Mouse (Mus musculus): ENCODE data around the gene Olfr13. TPM values are rescaled to one million over a fixed set of nuclear protein-coding genes. Genes with fewer than 3 reads are reported as not detected.
"Not testable (repeated sequence)": the region's sequence is repeated elsewhere in the genome, so short reads cannot be mapped to it uniquely, and the experiment has no call there.

Olfr13 gene
- not detected in 2 replicates for polyA plus RNA-seq (2014; fragmentation: Nextera tagmentation; extraction: Ambion mirVana)

DNA sequence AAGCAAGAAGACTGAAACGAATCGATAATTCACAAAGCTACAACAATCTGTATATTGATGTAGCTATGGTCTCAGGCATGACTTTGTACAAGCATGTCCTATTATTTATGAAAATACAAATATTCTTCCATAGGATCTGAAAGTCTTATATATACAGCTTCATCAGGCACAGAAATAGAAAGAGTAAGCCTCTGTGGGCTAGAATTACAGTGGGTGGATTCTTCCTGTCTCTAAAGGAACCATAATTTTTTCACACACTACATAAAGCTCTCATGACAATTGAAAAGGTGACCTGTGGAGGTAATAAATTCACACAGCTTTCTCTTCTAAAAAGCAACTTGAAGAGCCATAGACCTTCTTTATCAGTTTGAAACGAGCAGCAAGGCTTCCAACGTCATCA, at the start of gene Olfr13:
Gene Olfr13, plus strand, starts transcription at position 301 of the 400 bp plus-strand sequence.
- H3K9ac ChIP-seq (ENCODE audit: low read length), result no peak within 1 kb of the TSS
- H3K27ac ChIP-seq (replicated peaks; ENCODE audit: low read depth, low read length), result no peak within 1 kb of the TSS
- DNase-seq (ENCODE audit: low spot score), result no peak
- H3K4me2 ChIP-seq (ENCODE audit: low read depth, severe bottlenecking), result no peak within 1 kb of the TSS
- H3K4me3 ChIP-seq (ENCODE audit: low read depth, low read length), result no peak within 1 kb of the TSS
- ATAC-seq (ENCODE audit: insufficient number of reproducible peaks, low FRiP score, low TSS enrichment, low read depth), result no peak
- no peaks in the 10 kb centered on the region for H3K9me3 ChIP-seq (ENCODE audit: control insufficient read depth, low read length)
- no peaks in the 10 kb centered on the region for H3K4me1 ChIP-seq (ENCODE audit: control insufficient read depth, insufficient read depth, low read length)
- H3K36me3 ChIP-seq (ENCODE audit: control insufficient read depth, insufficient read depth, low read length), result no peaks in the 10 kb centered on the region
- 76% methylated on average over 4 of the region's 4 CpGs for WGBS
- H3K27me3 ChIP-seq (ENCODE audit: control insufficient read depth, insufficient read depth, low read length), result no peaks in the 10 kb centered on the region

- H3K4me1 ChIP-seq (ENCODE audit: control insufficient read depth, insufficient read depth, low read length); H3K9me3 ChIP-seq (ENCODE audit: control insufficient read depth, low read length); H3K27ac ChIP-seq (replicated peaks; ENCODE audit: low read depth, low read length); DNase-seq (ENCODE audit: low spot score); H3K4me2 ChIP-seq (ENCODE audit: low read depth, severe bottlenecking); H3K9ac ChIP-seq (ENCODE audit: low read length); H3K27me3 ChIP-seq (ENCODE audit: control insufficient read depth, insufficient read depth, low read length); H3K36me3 ChIP-seq (ENCODE audit: control insufficient read depth, insufficient read depth, low read length); ATAC-seq (ENCODE audit: insufficient number of reproducible peaks, low FRiP score, low TSS enrichment, low read depth); H3K4me3 ChIP-seq (ENCODE audit: low read depth, low read length): not testable (repeated sequence)
- WGBS, result 84% methylated on average over 2 of the region's 2 CpGs
These were observed 25.7 kb upstream of the Olfr13 start, which contains the start of gene Olfr237-ps1 for GRCm38 (mm10) chr6:43146267-43146666. Olfr237-ps1 (plus strand) TSS chr6:43146567.

DNA sequence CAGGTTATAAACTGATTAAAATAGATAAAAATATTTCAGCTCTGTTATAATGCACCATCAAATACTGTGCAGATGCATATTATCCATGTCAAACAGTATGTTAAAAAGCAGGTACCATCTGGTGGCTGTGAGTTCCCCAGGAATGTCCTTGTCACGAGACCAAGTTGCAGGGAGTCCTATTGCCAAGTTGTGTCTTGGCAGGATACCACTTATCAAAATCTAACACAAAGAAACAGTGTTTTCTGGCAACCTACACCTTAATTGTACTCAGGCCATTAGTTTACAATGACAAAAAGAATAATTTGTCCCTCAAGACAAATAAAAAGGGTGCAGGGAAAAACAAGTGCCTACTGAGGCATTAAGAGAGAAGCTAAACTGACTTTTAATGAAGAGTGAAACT, 12.4 kb upstream of the Olfr13 start:
- no peak overlapping the region for H3K4me3 ChIP-seq (ENCODE audit: low read depth, low read length)
- H3K27ac ChIP-seq (replicated peaks; ENCODE audit: low read depth, low read length), result no peak overlapping the region
- 63% methylated on average over 1 of the region's 1 CpGs for WGBS
- H3K36me3 ChIP-seq (ENCODE audit: control insufficient read depth, insufficient read depth, low read length), result no peaks in the 10 kb centered on the region
- no peaks in the 10 kb centered on the region for H3K27me3 ChIP-seq (ENCODE audit: control insufficient read depth, insufficient read depth, low read length)
- H3K9ac ChIP-seq (ENCODE audit: low read length), result no peak overlapping the region
- H3K4me2 ChIP-seq (ENCODE audit: low read depth, severe bottlenecking), result no peak overlapping the region
- H3K4me1 ChIP-seq (ENCODE audit: control insufficient read depth, insufficient read depth, low read length), result no peaks in the 10 kb centered on the region
- DNase-seq (ENCODE audit: low spot score) (no peak), ATAC-seq (ENCODE audit: insufficient number of reproducible peaks, low FRiP score, low TSS enrichment, low read depth) (no peak)
- no peaks in the 10 kb centered on the region for H3K9me3 ChIP-seq (ENCODE audit: control insufficient read depth, low read length)

GRCm38 (mm10) chr6:43162982-43163381, 9.0 kb upstream of the Olfr13 start, which contains the start of gene Olfr437:
Olfr437 (plus strand) TSS chr6:43163282.
- no peak for ATAC-seq (ENCODE audit: insufficient number of reproducible peaks, low FRiP score, low TSS enrichment, low read depth)
- Histone ChIP-seq H3K9me3 (ENCODE audit: control insufficient read depth, low read length) (no peaks in the 10 kb centered on the region), H3K4me1 (ENCODE audit: control insufficient read depth, insufficient read depth, low read length) (no peaks in the 10 kb centered on the region), H3K9ac (ENCODE audit: low read length) (no peak within 1 kb of the TSS), H3K36me3 (ENCODE audit: control insufficient read depth, insufficient read depth, low read length) (no peaks in the 10 kb centered on the region), H3K27me3 (ENCODE audit: control insufficient read depth, insufficient read depth, low read length) (no peaks in the 10 kb centered on the region), H3K27ac (replicated peaks; ENCODE audit: low read depth, low read length) (no peak within 1 kb of the TSS), H3K4me2 (ENCODE audit: low read depth, severe bottlenecking) (no peak within 1 kb of the TSS), H3K4me3 (ENCODE audit: low read depth, low read length) (no peak within 1 kb of the TSS)
- 72% methylated on average over 3 of the region's 3 CpGs for WGBS
- DNase-seq (ENCODE audit: low spot score), result no peak

- Histone ChIP-seq H3K4me1 (ENCODE audit: control insufficient read depth, insufficient read depth, low read length) (no peaks in the 10 kb centered on the region), H3K9me3 (ENCODE audit: control insufficient read depth, low read length) (no peaks in the 10 kb centered on the region), H3K27ac (replicated peaks; ENCODE audit: low read depth, low read length) (no peak overlapping the region), H3K36me3 (ENCODE audit: control insufficient read depth, insufficient read depth, low read length) (no peaks in the 10 kb centered on the region), H3K27me3 (ENCODE audit: control insufficient read depth, insufficient read depth, low read length) (no peaks in the 10 kb centered on the region), H3K9ac (ENCODE audit: low read length) (no peak overlapping the region), H3K4me3 (ENCODE audit: low read depth, low read length) (no peak overlapping the region), H3K4me2 (ENCODE audit: low read depth, severe bottlenecking) (no peak overlapping the region)
- WGBS, result 89% methylated on average over 4 of the region's 4 CpGs
- no peak for ATAC-seq (ENCODE audit: insufficient number of reproducible peaks, low FRiP score, low TSS enrichment, low read depth)
- DNase-seq (ENCODE audit: low spot score), result no peak
These were observed 4.7 kb upstream of the Olfr13 start for GRCm38 (mm10) chr6:43167246-43167645.

- Histone ChIP-seq H3K27me3 (ENCODE audit: control insufficient read depth, insufficient read depth, low read length) (no peaks in the 10 kb centered on the region), H3K9me3 (ENCODE audit: control insufficient read depth, low read length) (no peaks in the 10 kb centered on the region), H3K4me1 (ENCODE audit: control insufficient read depth, insufficient read depth, low read length) (no peaks in the 10 kb centered on the region), H3K4me2 (ENCODE audit: low read depth, severe bottlenecking) (no peak overlapping the region), H3K36me3 (ENCODE audit: control insufficient read depth, insufficient read depth, low read length) (no peaks in the 10 kb centered on the region), H3K4me3 (ENCODE audit: low read depth, low read length) (no peak overlapping the region), H3K9ac (ENCODE audit: low read length) (no peak overlapping the region), H3K27ac (replicated peaks; ENCODE audit: low read depth, low read length) (no peak overlapping the region)
- DNase-seq (ENCODE audit: low spot score) (no peak), ATAC-seq (ENCODE audit: insufficient number of reproducible peaks, low FRiP score, low TSS enrichment, low read depth) (no peak)
- 68% methylated on average over 1 of the region's 1 CpGs for WGBS
These were observed 6.2 kb downstream of the Olfr13 start for GRCm38 (mm10) chr6:43178129-43178528.

- no peaks in the 10 kb centered on the region for H3K27me3 ChIP-seq (ENCODE audit: control insufficient read depth, insufficient read depth, low read length)
- H3K27ac ChIP-seq (replicated peaks; ENCODE audit: low read depth, low read length), result no peak overlapping the region
- WGBS, result 82% methylated on average over 6 of the region's 6 CpGs
- no peaks in the 10 kb centered on the region for H3K36me3 ChIP-seq (ENCODE audit: control insufficient read depth, insufficient read depth, low read length)
- no peaks in the 10 kb centered on the region for H3K9me3 ChIP-seq (ENCODE audit: control insufficient read depth, low read length)
- DNase-seq (ENCODE audit: low spot score) (no peak), ATAC-seq (ENCODE audit: insufficient number of reproducible peaks, low FRiP score, low TSS enrichment, low read depth) (no peak)
- H3K9ac ChIP-seq (ENCODE audit: low read length), result no peak overlapping the region
- H3K4me3 ChIP-seq (ENCODE audit: low read depth, low read length), result no peak overlapping the region
- H3K4me2 ChIP-seq (ENCODE audit: low read depth, severe bottlenecking), result no peak overlapping the region
- no peaks in the 10 kb centered on the region for H3K4me1 ChIP-seq (ENCODE audit: control insufficient read depth, insufficient read depth, low read length)
These were observed 6.9 kb downstream of the Olfr13 start for GRCm38 (mm10) chr6:43178584-43179501.

DNA sequence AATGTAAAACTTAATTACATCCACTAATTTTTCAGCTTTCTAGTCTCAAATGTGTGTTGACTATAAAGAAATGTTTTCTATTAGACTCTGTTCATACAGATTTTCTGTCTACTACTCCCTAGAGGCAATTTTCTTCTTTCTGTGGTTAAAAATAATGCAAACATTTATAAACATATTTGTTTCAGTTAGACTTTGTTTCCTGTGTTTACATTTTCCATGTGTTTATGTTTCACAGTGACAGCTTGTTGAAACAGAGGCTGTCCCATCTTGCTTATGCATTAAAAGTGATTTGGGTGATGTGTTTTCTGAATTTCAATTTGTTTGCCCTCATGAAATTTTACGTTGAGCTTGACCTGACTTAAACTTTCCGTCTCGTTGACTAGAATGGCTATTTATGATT, 19.0 kb downstream of the Olfr13 start:
- H3K36me3 ChIP-seq (ENCODE audit: control insufficient read depth, insufficient read depth, low read length), result no peaks in the 10 kb centered on the region
- WGBS, result 81% methylated on average over 3 of the region's 3 CpGs
- no peak for ATAC-seq (ENCODE audit: insufficient number of reproducible peaks, low FRiP score, low TSS enrichment, low read depth)
- H3K9me3 ChIP-seq (ENCODE audit: control insufficient read depth, low read length), result no peaks in the 10 kb centered on the region
- no peaks in the 10 kb centered on the region for H3K4me1 ChIP-seq (ENCODE audit: control insufficient read depth, insufficient read depth, low read length)
- no peak overlapping the region for H3K9ac ChIP-seq (ENCODE audit: low read length)
- no peak for DNase-seq (ENCODE audit: low spot score)
- H3K27me3 ChIP-seq (ENCODE audit: control insufficient read depth, insufficient read depth, low read length), result no peaks in the 10 kb centered on the region
- H3K4me3 ChIP-seq (ENCODE audit: low read depth, low read length), result no peak overlapping the region
- H3K4me2 ChIP-seq (ENCODE audit: low read depth, severe bottlenecking), result no peak overlapping the region
- no peak overlapping the region for H3K27ac ChIP-seq (replicated peaks; ENCODE audit: low read depth, low read length)

All from limb, embryonic 11.5 days (tissue).